Mouse (Mus musculus): Measurements from ENCODE around the gene Coq8b.

DNA sequence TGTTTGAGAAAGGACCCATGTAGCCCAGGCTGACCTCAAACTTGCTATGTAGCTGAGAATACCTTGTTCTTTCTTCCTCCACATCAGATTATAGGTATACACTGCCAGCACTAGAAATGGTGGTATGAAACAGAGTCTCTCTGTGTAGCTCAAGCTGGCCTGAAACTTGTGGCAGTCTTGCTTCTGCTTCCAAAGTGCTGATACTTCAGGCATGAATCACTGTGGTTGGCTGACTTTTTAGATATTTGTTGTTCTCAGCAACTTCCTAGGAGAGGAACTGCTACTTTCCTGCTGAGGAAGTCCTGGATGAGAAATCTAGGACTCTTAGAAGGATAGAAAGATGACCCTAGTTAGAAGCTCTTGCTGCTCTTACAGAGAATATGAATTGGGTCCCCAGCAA is 34.5 kb upstream of the Coq8b start:
- TF ChIP-seq CTCF (IDR thresholded peaks at IDR 0.05; ENCODE audit: extremely low read depth, insufficient read depth, insufficient read length, insufficient replicate concordance) (no peak), POLR2A (IDR thresholded peaks at IDR 0.05; ENCODE audit: low read depth, low read length) (no peak)

Measured in spleen, adult 2 months (tissue).